Mouse (Mus musculus) forebrain, postnatal 0 days (tissue): ENCODE measurements at regions not wholly inside any gene's neighbourhood (a gene's known extent, or its start where the extent isn't known, plus 50 kb on each side); places are given as distances from the start of the nearest gene placed in this dataset.

Experiments
- ATAC-seq: fragments of 200-750 bp; cut with Nextera tagmentation; 2 replicates; pipeline ENCODE4 v1.8.0; 2017; ENCODE audit warnings: mild to moderate bottlenecking, moderate library complexity
- DNase-seq: peaks from one replicate; pipeline ENCODE4 v3.0.0-alpha.2; 2015
- H3K27ac ChIP-seq: fragments of 300-500 bp; sonication (generic); 2 replicates; pipeline ENCODE4 v1.5.1; 2014; ENCODE audit warnings: low read depth, mild to moderate bottlenecking, antibody characterized with exemption, low read length, moderate library complexity, mixed read lengths
- H3K27me3 ChIP-seq: fragments of 300-500 bp; sonication (generic); 2 replicates; pipeline ENCODE4 v1.6.1; 2014; ENCODE audit warnings: mild to moderate bottlenecking, low read length, mixed read lengths; ENCODE audit not compliant: insufficient read depth
- H3K36me3 ChIP-seq: fragments of 300-500 bp; sonication (generic); 2 replicates; pipeline ENCODE4 v1.6.1; 2014; ENCODE audit warnings: mild to moderate bottlenecking, moderate library complexity; ENCODE audit not compliant: insufficient read depth
- H3K4me1 ChIP-seq: fragments of 300-500 bp; sonication (generic); 2 replicates; pipeline ENCODE4 v1.6.1; 2014; ENCODE audit warnings: antibody characterized with exemption; ENCODE audit not compliant: insufficient read depth
- H3K4me2 ChIP-seq: fragments of 300-500 bp; sonication (generic); 2 replicates; pipeline ENCODE4 v1.6.1; 2014; ENCODE audit warnings: low read depth, mild to moderate bottlenecking, moderate library complexity
- H3K4me3 ChIP-seq: fragments of 300-500 bp; sonication (generic); 2 replicates; pipeline ENCODE4 v1.5.1; 2014; ENCODE audit warnings: low read depth, low read length, mixed read lengths
- H3K9ac ChIP-seq: fragments of 300-500 bp; sonication (generic); 2 replicates; pipeline ENCODE4 v1.6.1; 2014; ENCODE audit warnings: mild to moderate bottlenecking
- H3K9me3 ChIP-seq: fragments of 300-500 bp; sonication (generic); 2 replicates; pipeline ENCODE4 v1.6.1; 2016; ENCODE audit warnings: low read length
- CTCF ChIP-seq: sonication (generic); IDR thresholded peaks from 2 replicates; pipeline ENCODE4 v1.5.1; 2016; ENCODE audit warnings: antibody characterized with exemption, control low read depth, low read depth
- WGBS: fragments of 180-500 bp; shearing (Covaris S2); extraction: QIAGEN DNeasy Blood & Tissue Kit; methylation state at CpG from one replicate; pipeline ENCODE4 v1.1.7; 2014; 5-methylcytosine and 5-hydroxymethylcytosine counted together

DNA sequence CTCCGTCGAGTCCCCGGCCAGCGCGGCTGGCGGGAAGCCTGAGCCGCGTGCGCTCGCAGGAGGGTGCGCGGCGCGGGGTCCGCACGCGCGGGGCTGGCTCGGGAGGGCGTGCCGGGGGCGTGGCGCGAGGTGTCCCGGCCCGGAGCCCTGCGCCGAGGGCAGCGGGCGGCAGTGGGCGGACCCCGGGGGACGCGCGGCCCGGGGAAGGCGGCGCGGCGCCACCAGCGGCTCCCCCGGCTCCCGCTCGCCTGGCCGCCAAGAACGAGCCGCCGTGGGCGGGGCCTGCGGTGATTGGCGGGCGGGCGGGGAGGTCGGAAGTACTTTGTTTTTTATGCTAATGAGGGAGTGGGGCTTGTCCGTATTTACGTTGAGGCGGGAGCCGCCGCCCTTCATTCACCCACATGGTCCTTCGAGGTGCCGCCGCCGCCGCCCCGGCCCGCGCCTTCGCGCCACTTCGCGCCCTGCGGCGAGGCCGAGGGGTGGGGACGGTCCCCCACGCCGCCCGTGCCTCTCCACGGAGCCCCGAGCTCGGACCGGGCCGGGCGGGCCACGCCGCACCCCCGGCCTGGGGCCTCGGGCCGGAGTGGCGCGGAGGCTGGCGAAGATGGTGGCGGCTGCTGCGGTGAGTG, 51.3 kb upstream of the Gpc5 start:
- no peaks in the 10 kb centered on the region for H3K27me3 ChIP-seq
- H3K4me2 ChIP-seq: peak overlapping the region; percentile 96
- DNase-seq (peak; percentile 84), ATAC-seq (peak; percentile 79)
- WGBS: under 1% methylated on average over 87 of the region's 94 CpGs
- peaks cover 4% of the 10 kb centered on the region; the same call in 1 of the 2 replicates for H3K4me1 ChIP-seq
- H3K4me3 ChIP-seq: peak overlapping the region; percentile 94
- no peaks in the 10 kb centered on the region for H3K9me3 ChIP-seq
- H3K9ac ChIP-seq: peak overlapping the region; percentile 86
- no peak for TF ChIP-seq CTCF
- peaks cover 14% of the 10 kb centered on the region for H3K36me3 ChIP-seq
- peak overlapping the region; percentile 89 for H3K27ac ChIP-seq

DNA sequence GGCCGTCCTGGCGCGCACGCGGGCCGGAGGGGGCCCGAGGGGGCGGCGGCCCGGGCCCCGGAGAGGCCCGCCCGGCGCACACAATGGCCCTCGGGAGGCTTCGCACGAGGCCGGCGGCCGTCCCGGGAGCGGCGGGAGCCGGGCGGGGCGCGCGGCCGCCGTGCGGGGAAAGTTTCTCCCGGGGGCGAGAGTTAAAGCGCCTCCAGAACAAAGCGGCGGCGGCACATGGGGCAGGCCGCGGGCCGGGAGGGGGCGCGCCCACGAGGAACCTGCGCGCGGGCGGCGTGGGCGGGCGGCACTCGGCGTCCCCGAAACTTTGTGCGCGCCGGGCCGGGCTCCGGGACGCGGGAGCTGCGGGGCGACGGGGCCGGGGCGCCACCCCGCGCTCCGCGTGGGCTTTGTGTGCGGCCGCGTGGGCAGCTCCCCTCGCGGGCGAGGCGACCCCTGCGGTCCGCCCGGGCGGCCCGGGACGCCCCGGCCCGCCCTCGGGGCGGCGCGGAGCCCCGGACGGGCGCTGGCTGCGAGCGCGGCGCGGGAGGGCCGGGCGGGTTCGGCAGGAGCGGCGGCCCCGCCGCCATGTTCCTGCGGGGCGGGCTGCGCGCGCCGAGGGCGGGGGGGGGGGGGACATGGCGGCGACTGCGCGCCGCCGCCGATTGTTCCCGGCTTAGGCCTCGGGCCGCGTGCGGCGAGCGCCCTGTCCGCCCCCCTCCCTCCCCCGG, 50.5 kb upstream of the Gpc5 start:
- Histone ChIP-seq H3K4me2 (peak overlapping the region; percentile 96), H3K27me3 (no peaks in the 10 kb centered on the region), H3K4me3 (peak overlapping the region; percentile 94), H3K9me3 (no peaks in the 10 kb centered on the region), H3K27ac (peak overlapping the region; percentile 89), H3K36me3 (peaks cover 14% of the 10 kb centered on the region), H3K4me1 (peaks cover 4% of the 10 kb centered on the region; the same call in 1 of the 2 replicates), H3K9ac (peak overlapping the region; percentile 86)
- TF ChIP-seq CTCF: no peak
- DNase-seq (peak; percentile 37), ATAC-seq (peak; percentile 68)
- WGBS: 3% methylated on average over 45 of the region's 126 CpGs

GRCm38 (mm10) chr14:115042055-115042564, 49.9 kb upstream of the Gpc5 start:
- ATAC-seq: peak; percentile 87
- WGBS: under 1% methylated on average over 28 of the region's 51 CpGs
- Histone ChIP-seq H3K9ac (peak overlapping the region; percentile 86), H3K27me3 (no peaks in the 10 kb centered on the region), H3K9me3 (no peaks in the 10 kb centered on the region), H3K4me2 (peak overlapping the region; percentile 96), H3K4me1 (peaks cover 4% of the 10 kb centered on the region; the same call in 1 of the 2 replicates), H3K36me3 (peaks cover 19% of the 10 kb centered on the region), H3K4me3 (peak overlapping the region; percentile 94), H3K27ac (peak overlapping the region; percentile 89)
- peak; percentile 90 for DNase-seq
- TF ChIP-seq CTCF: peak; percentile 80
